Comparison of ENCODE assay signal across 13 mouse cellular contexts in the genomic region with DNA sequence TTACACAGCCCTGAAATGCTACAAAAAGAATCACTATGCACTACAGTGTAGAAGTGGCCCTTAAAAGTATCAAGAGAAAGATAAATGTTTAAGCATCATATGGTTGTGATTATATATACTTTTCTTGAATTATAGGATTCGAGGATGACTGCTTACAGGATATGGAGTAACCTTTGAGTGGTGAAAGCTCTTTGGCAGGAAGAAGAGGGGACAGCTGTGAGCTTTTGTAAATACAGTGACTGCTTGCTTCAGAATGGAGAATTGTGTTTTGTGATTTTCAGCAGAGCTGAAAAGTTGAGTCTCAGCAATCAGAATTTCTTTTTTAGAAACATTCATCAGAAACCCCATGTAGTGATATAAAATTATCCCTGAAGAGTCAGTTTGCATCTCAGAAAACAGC.
"Had no signal": no experiment of that assay in that cellular context is flagged by ENCODE, and none has a peak within 500 bp of the region (broad histone marks: within the 10 kb centered on the region; RNA-seq: fewer than 3 reads in every experiment).

No protein-coding gene starts in this region.

- H3K9ac ChIP-seq: limb, embryonic 12.5 days; liver, embryonic 15.5 days; lung, embryonic 15.5 days; midbrain, embryonic 13.5 days; stomach, embryonic 15.5 days had no signal

- H3K27ac ChIP-seq: layer of hippocampus, adult 2 months; limb, embryonic 12.5 days; liver, embryonic 15.5 days; lung, embryonic 15.5 days; midbrain, embryonic 13.5 days; stomach, embryonic 15.5 days had no signal

- H3K4me3 ChIP-seq: layer of hippocampus, adult 2 months; limb, embryonic 12.5 days; liver, embryonic 15.5 days; lung, embryonic 15.5 days; midbrain, embryonic 13.5 days; stomach, embryonic 15.5 days had no signal

- H3K9me3 ChIP-seq: limb, embryonic 12.5 days; liver, embryonic 15.5 days; lung, embryonic 15.5 days; midbrain, embryonic 13.5 days; stomach, embryonic 15.5 days had no signal

- H3K4me1 ChIP-seq: limb, embryonic 12.5 days; liver, embryonic 15.5 days; lung, embryonic 15.5 days; midbrain, embryonic 13.5 days; stomach, embryonic 15.5 days had no signal

- H3K4me2 ChIP-seq: limb, embryonic 12.5 days; liver, embryonic 11.5 days; liver, embryonic 15.5 days; lung, embryonic 15.5 days; midbrain, embryonic 13.5 days; stomach, embryonic 15.5 days had no signal

- ATAC-seq: midbrain, embryonic 13.5 days had no signal

- H3K36me3 ChIP-seq: limb, embryonic 12.5 days; liver, embryonic 15.5 days; lung, embryonic 15.5 days; midbrain, embryonic 13.5 days; stomach, embryonic 15.5 days had no signal

- H3K27me3 ChIP-seq: limb, embryonic 12.5 days; liver, embryonic 15.5 days; lung, embryonic 15.5 days; stomach, embryonic 15.5 days had no signal

- DNase-seq: kidney, adult 18-20 months; kidney, postnatal 10 days; kidney, postnatal 4 days; right cerebral cortex, postnatal 14 days; thymus, adult 2 months; thymus, postnatal 25 days had no signal
